28 mouse cellular contexts compared by ENCODE assay signal in genomic region chr2:91163532-91163931, GRCm38 (mm10). TPM values are rescaled to one million over a fixed set of nuclear protein-coding genes. Genes with fewer than 3 reads are reported as not detected.
DNase-seq lines count a peak whose midpoint lies in the region; ATAC-seq and TF ChIP-seq lines count a peak whose summit lies in the region.
"Had no signal": no experiment of that assay in that cellular context is flagged by ENCODE, and none has a peak within 500 bp of the region (broad histone marks: within the 10 kb centered on the region; RNA-seq: fewer than 3 reads in every experiment).

No protein-coding gene starts in this region.

- H3K27me3 ChIP-seq in liver, embryonic 11.5 days (replicated peaks; ENCODE audit: control insufficient read depth, insufficient read depth, low read length): no peaks in the 10 kb centered on the region
- no peaks in the 10 kb centered on the region for H3K27me3 ChIP-seq in liver, postnatal 0 days (ENCODE audit: insufficient read depth, low read length)
- no peaks in the 10 kb centered on the region for H3K27me3 ChIP-seq in megakaryocyte, embryonic 14.5 days (replicated peaks)
- no peaks in the 10 kb centered on the region for H3K27me3 ChIP-seq in liver, embryonic 14.5 days (ENCODE audit: control insufficient read depth, insufficient read depth, low read length)
- H3K27me3 ChIP-seq in liver, embryonic 16.5 days (ENCODE audit: control insufficient read depth, insufficient read depth, low read depth, low read length): no peaks in the 10 kb centered on the region
- H3K27me3 ChIP-seq: CH12.LX; embryonic facial prominence, embryonic 13.5 days; embryonic facial prominence, embryonic 15.5 days; forebrain, embryonic 12.5 days had no signal

- TF ChIP-seq CTCF in liver, postnatal 0 days (IDR thresholded peaks at IDR 0.05; ENCODE audit: low read depth): no peak
- TF ChIP-seq CTCF in liver, embryonic 14.5 days (IDR thresholded peaks at IDR 0.05; ENCODE audit: low read depth): no peak

- peaks cover 18% of the 10 kb centered on the region for H3K4me1 ChIP-seq in liver, embryonic 11.5 days (replicated peaks; ENCODE audit: control insufficient read depth, insufficient read depth, low read length)
- H3K4me1 ChIP-seq in liver, postnatal 0 days (ENCODE audit: insufficient read depth): no peaks in the 10 kb centered on the region
- H3K4me1 ChIP-seq in megakaryocyte, embryonic 14.5 days: peaks cover 12% of the 10 kb centered on the region; the same call in 1 of the 2 replicates
- H3K4me1 ChIP-seq in liver, embryonic 14.5 days (replicated peaks; ENCODE audit: control insufficient read depth in 2 of 2, insufficient read depth in 2 of 2, low read length in 1 of 2): peaks cover 14 to 20% of the 10 kb centered on the region in 2 experiments; a peak in 3 of 4 replicates
- H3K4me1 ChIP-seq in liver, embryonic 16.5 days (ENCODE audit: control insufficient read depth, low read depth, low read length): peaks cover 16% of the 10 kb centered on the region
- H3K4me1 ChIP-seq: embryonic facial prominence, embryonic 13.5 days; embryonic facial prominence, embryonic 15.5 days; forebrain, embryonic 10.5 days; forebrain, embryonic 12.5 days had no signal

- no peak overlapping the region for H3K4me3 ChIP-seq in liver, embryonic 11.5 days (ENCODE audit: low read depth, low read length)
- no peak overlapping the region for H3K4me3 ChIP-seq in liver, postnatal 0 days (ENCODE audit: low read depth, low read length)
- H3K4me3 ChIP-seq in megakaryocyte, embryonic 14.5 days (replicated peaks): peak overlapping the region; percentile 44
- no peak overlapping the region for H3K4me3 ChIP-seq in liver, embryonic 14.5 days (ENCODE audit: insufficient read depth in 1 of 2, low read depth in 2 of 2, low read length in 2 of 2)
- H3K4me3 ChIP-seq in liver, embryonic 16.5 days (ENCODE audit: low read depth, low read length): no peak overlapping the region
- H3K4me3 ChIP-seq: embryonic facial prominence, embryonic 13.5 days; embryonic facial prominence, embryonic 15.5 days; erythroblast, embryonic 14.5 days; forebrain, embryonic 10.5 days; forebrain, embryonic 12.5 days had no signal

- H3K9ac ChIP-seq in liver, embryonic 11.5 days (ENCODE audit: low read depth, low read length): no peak overlapping the region
- H3K9ac ChIP-seq in liver, postnatal 0 days (replicated peaks): no peak overlapping the region
- H3K9ac ChIP-seq in liver, embryonic 14.5 days (replicated peaks): no peak overlapping the region
- no peak overlapping the region for H3K9ac ChIP-seq in liver, embryonic 16.5 days (ENCODE audit: low read depth, low read length)
- H3K9ac ChIP-seq: embryonic facial prominence, embryonic 13.5 days; embryonic facial prominence, embryonic 15.5 days; forebrain, embryonic 12.5 days had no signal

- no peaks in the 10 kb centered on the region for H3K9me3 ChIP-seq in liver, embryonic 11.5 days (ENCODE audit: control insufficient read depth, low read length)
- no peaks in the 10 kb centered on the region for H3K9me3 ChIP-seq in liver, postnatal 0 days (ENCODE audit: low read length)
- no peaks in the 10 kb centered on the region for H3K9me3 ChIP-seq in megakaryocyte, embryonic 14.5 days
- H3K9me3 ChIP-seq in liver, embryonic 14.5 days (ENCODE audit: control insufficient read depth, low read length): no peaks in the 10 kb centered on the region
- H3K9me3 ChIP-seq in liver, embryonic 16.5 days (replicated peaks; ENCODE audit: control insufficient read depth, low read length): no peaks in the 10 kb centered on the region
- H3K9me3 ChIP-seq: embryonic facial prominence, embryonic 13.5 days; embryonic facial prominence, embryonic 15.5 days; forebrain, embryonic 10.5 days; forebrain, embryonic 12.5 days; G1E had no signal

- H3K27ac ChIP-seq in liver, embryonic 11.5 days (ENCODE audit: low read depth, low read length): no peak overlapping the region
- H3K27ac ChIP-seq in liver, postnatal 0 days (ENCODE audit: low read depth): no peak overlapping the region
- no peak overlapping the region for H3K27ac ChIP-seq in liver, embryonic 14.5 days
- H3K27ac ChIP-seq in liver, embryonic 16.5 days (ENCODE audit: low read length): no peak overlapping the region
- H3K27ac ChIP-seq: embryonic facial prominence, embryonic 13.5 days; embryonic facial prominence, embryonic 15.5 days; forebrain, embryonic 10.5 days; forebrain, embryonic 12.5 days had no signal

- H3K4me2 ChIP-seq in liver, embryonic 11.5 days: no peak overlapping the region
- H3K4me2 ChIP-seq in liver, postnatal 0 days (ENCODE audit: low read depth, low read length): no peak overlapping the region
- H3K4me2 ChIP-seq in liver, embryonic 14.5 days (ENCODE audit: low read depth): no peak overlapping the region
- no peak overlapping the region for H3K4me2 ChIP-seq in liver, embryonic 16.5 days (ENCODE audit: low read depth, low read length)
- H3K4me2 ChIP-seq: embryonic facial prominence, embryonic 13.5 days; embryonic facial prominence, embryonic 15.5 days; forebrain, embryonic 12.5 days had no signal

- 70% methylated on average over 5 of the region's 5 CpGs for WGBS in liver, embryonic 11.5 days
- WGBS in liver, postnatal 0 days (ENCODE audit: insufficient replicate concordance): 71% methylated on average over 5 of the region's 5 CpGs
- WGBS in liver, embryonic 14.5 days (ENCODE audit: insufficient replicate concordance): 35% methylated on average over 5 of the region's 5 CpGs
- 43% methylated on average over 5 of the region's 5 CpGs for WGBS in liver, embryonic 16.5 days (ENCODE audit: insufficient replicate concordance)

- H3K36me3 ChIP-seq in liver, embryonic 11.5 days (ENCODE audit: control insufficient read depth, insufficient read depth, low read length): peaks cover 3% of the 10 kb centered on the region; the same call in 1 of the 2 replicates
- H3K36me3 ChIP-seq in liver, postnatal 0 days (replicated peaks; ENCODE audit: insufficient read depth, low read length): peaks cover 34% of the 10 kb centered on the region
- H3K36me3 ChIP-seq in megakaryocyte, embryonic 14.5 days (replicated peaks; ENCODE audit: low read length): peaks cover 98% of the 10 kb centered on the region
- H3K36me3 ChIP-seq in liver, embryonic 14.5 days (replicated peaks; ENCODE audit: control insufficient read depth, insufficient read depth, low read depth): peaks cover 6% of the 10 kb centered on the region; the same call in 1 of the 2 replicates
- peaks cover 2% of the 10 kb centered on the region; the same call in 1 of the 2 replicates for H3K36me3 ChIP-seq in liver, embryonic 16.5 days (ENCODE audit: control insufficient read depth, insufficient read depth)

- peak; percentile 50; the same call in 1 of the 2 replicates for ATAC-seq in liver, embryonic 11.5 days (replicated peaks; ENCODE audit: low FRiP score)
- no peak for ATAC-seq in liver, postnatal 0 days
- no peak for ATAC-seq in megakaryocyte, adult 5-6 weeks (ENCODE audit: poor library complexity, severe bottlenecking)
- ATAC-seq in liver, embryonic 14.5 days (ENCODE audit: insufficient read depth): peak; percentile 48
- ATAC-seq in liver, embryonic 16.5 days (ENCODE audit: low read depth): 0 out of 2 replicates have a peak, but pooled peaks have one; percentile 39
- ATAC-seq: CD4-positive, CD25-positive, alpha-beta regulatory T cell, adult 4 months; forebrain, embryonic 14.5 days; forebrain, embryonic 16.5 days had no signal

- no peak for DNase-seq in liver, embryonic 11.5 days (ENCODE audit: low spot score)
- DNase-seq in liver, postnatal 0 days: no peak
- DNase-seq in liver, embryonic 14.5 days (ENCODE audit: low read depth in 3 of 3, low spot score in 3 of 3): no peak
- no peak for DNase-seq in layer of hippocampus, postnatal 25 days (ENCODE audit: extremely low spot score in 1 of 2, low spot score in 1 of 2)
- no peak for DNase-seq in gastrocnemius, postnatal 25 days
- DNase-seq: adrenal gland, adult 2 months; adrenal gland, postnatal 10 days; adrenal gland, postnatal 25 days; B cell, adult 2 months; cerebellum, adult 11 months; cerebellum, adult 18-20 months; cerebellum, adult 8-10 months; cerebellum, postnatal 14 days; cerebellum, postnatal 36 days; embryo, embryonic 11 days had no signal

- no peak for TF ChIP-seq EP300 in liver, postnatal 0 days (IDR thresholded peaks at IDR 0.05; ENCODE audit: low read depth)
- no peak for TF ChIP-seq EP300 in liver, embryonic 14.5 days (IDR thresholded peaks at IDR 0.05; ENCODE audit: low read depth)

RNA-seq across cellular contexts. Expression of gene Madd, which starts 20.1 kb away (rescaled TPM):
- polyA plus RNA-seq in liver, embryonic 11.5 days (2014; fragmentation: Nextera tagmentation; extraction: Ambion mirVana): 13.7 and 14.0 TPM in 2 replicates
- 2.9 and 3.6 TPM in 2 replicates for polyA plus RNA-seq in liver, postnatal 0 days (2015; fragmentation: Nextera tagmentation; extraction: Ambion mirVana)
- 8.8 and 14.6 TPM in 2 replicates for polyA plus RNA-seq in megakaryocyte, embryonic 14.5 days (2012; ENCODE audit: insufficient read depth, low replicate concordance)
- total RNA-seq in megakaryocyte, adult 5-6 weeks (2015): 35.4 and 39.7 TPM in 2 replicates
- total RNA-seq in megakaryocyte, adult 5-6 weeks (2017): 63.6 and 78.7 TPM in 2 replicates
- 6.3 and 7.1 TPM in 2 replicates for polyA plus RNA-seq in liver, embryonic 14.5 days (2012; rRNA removed)
- 2.7 and 4.8 TPM in 2 replicates for polyA plus RNA-seq in liver, embryonic 14.5 days (2014; fragmentation: Nextera tagmentation; extraction: Ambion mirVana)
- 5.3 and 5.4 TPM in 2 replicates for polyA plus RNA-seq in liver, embryonic 16.5 days (2015; fragmentation: Nextera tagmentation; extraction: Ambion mirVana)
- 100 to 1,000 TPM; 203 to 235 TPM for total RNA-seq in layer of hippocampus, postnatal 25 days (2021)
- 1 to 10 TPM; 3.6 to 3.9 TPM for total RNA-seq in gastrocnemius, postnatal 25 days (2021)

RNA-seq across cellular contexts. Expression of gene Nr1h3, which starts 39.1 kb away (rescaled TPM):
- polyA plus RNA-seq in liver, embryonic 11.5 days (2014; fragmentation: Nextera tagmentation; extraction: Ambion mirVana): 12.2 and 14.6 TPM in 2 replicates
- polyA plus RNA-seq in liver, postnatal 0 days (2015; fragmentation: Nextera tagmentation; extraction: Ambion mirVana): 30.0 and 31.0 TPM in 2 replicates
- polyA plus RNA-seq in megakaryocyte, embryonic 14.5 days (2012; ENCODE audit: insufficient read depth, low replicate concordance): 7.4 TPM in 1 of 2 replicates, not detected in the other
- total RNA-seq in megakaryocyte, adult 5-6 weeks (2015): 0.45 and 1.9 TPM in 2 replicates
- 1.5 and 2.2 TPM in 2 replicates for total RNA-seq in megakaryocyte, adult 5-6 weeks (2017)
- polyA plus RNA-seq in liver, embryonic 14.5 days (2012; rRNA removed): 14.0 and 14.2 TPM in 2 replicates
- polyA plus RNA-seq in liver, embryonic 14.5 days (2014; fragmentation: Nextera tagmentation; extraction: Ambion mirVana): 12.7 and 14.3 TPM in 2 replicates
- polyA plus RNA-seq in liver, embryonic 16.5 days (2015; fragmentation: Nextera tagmentation; extraction: Ambion mirVana): 18.8 and 20.8 TPM in 2 replicates
- 1 to 10 TPM; 3.9 to 5.4 TPM for total RNA-seq in layer of hippocampus, postnatal 25 days (2021)
- 10 to 100 TPM; 15.6 to 16.7 TPM for total RNA-seq in gastrocnemius, postnatal 25 days (2021)

RNA-seq across cellular contexts. Expression of gene Acp2, which starts 39.2 kb away (rescaled TPM):
- polyA plus RNA-seq in liver, embryonic 11.5 days (2014; fragmentation: Nextera tagmentation; extraction: Ambion mirVana): 16.2 and 17.8 TPM in 2 replicates
- 13.0 and 14.1 TPM in 2 replicates for polyA plus RNA-seq in liver, postnatal 0 days (2015; fragmentation: Nextera tagmentation; extraction: Ambion mirVana)
- 5.2 and 6.5 TPM in 2 replicates for polyA plus RNA-seq in megakaryocyte, embryonic 14.5 days (2012; ENCODE audit: insufficient read depth, low replicate concordance)
- total RNA-seq in megakaryocyte, adult 5-6 weeks (2015): 7.1 and 8.4 TPM in 2 replicates
- 8.0 and 9.0 TPM in 2 replicates for total RNA-seq in megakaryocyte, adult 5-6 weeks (2017)
- polyA plus RNA-seq in liver, embryonic 14.5 days (2012; rRNA removed): 5.9 and 7.2 TPM in 2 replicates
- 8.9 and 10.1 TPM in 2 replicates for polyA plus RNA-seq in liver, embryonic 14.5 days (2014; fragmentation: Nextera tagmentation; extraction: Ambion mirVana)
- 10.6 and 11.3 TPM in 2 replicates for polyA plus RNA-seq in liver, embryonic 16.5 days (2015; fragmentation: Nextera tagmentation; extraction: Ambion mirVana)
- total RNA-seq in layer of hippocampus, postnatal 25 days (2021): 10 to 100 TPM; 52.1 to 55.9 TPM
- total RNA-seq in gastrocnemius, postnatal 25 days (2021): 10 to 100 TPM; 11.7 to 12.6 TPM

RNA-seq across cellular contexts. Expression of gene Mybpc3, which starts 45.6 kb away (rescaled TPM):
- polyA plus RNA-seq in liver, embryonic 11.5 days (2014; fragmentation: Nextera tagmentation; extraction: Ambion mirVana): 1.2 and 5.0 TPM in 2 replicates
- polyA plus RNA-seq in liver, postnatal 0 days (2015; fragmentation: Nextera tagmentation; extraction: Ambion mirVana): 0.04 TPM in 2 replicates
- polyA plus RNA-seq in megakaryocyte, embryonic 14.5 days (2012; ENCODE audit: insufficient read depth, low replicate concordance): 0.20 TPM in 1 of 2 replicates, not detected in the other
- total RNA-seq in megakaryocyte, adult 5-6 weeks (2015): 0.18 and 0.27 TPM in 2 replicates
- total RNA-seq in megakaryocyte, adult 5-6 weeks (2017): 0.08 and 0.44 TPM in 2 replicates
- polyA plus RNA-seq in liver, embryonic 14.5 days (2012; rRNA removed): 0.03 and 0.04 TPM in 2 replicates
- polyA plus RNA-seq in liver, embryonic 14.5 days (2014; fragmentation: Nextera tagmentation; extraction: Ambion mirVana): not detected in 2 replicates
- polyA plus RNA-seq in liver, embryonic 16.5 days (2015; fragmentation: Nextera tagmentation; extraction: Ambion mirVana): 0.07 and 0.08 TPM in 2 replicates
- total RNA-seq in layer of hippocampus, postnatal 25 days (2021): under 1 TPM; 0.20 to 0.23 TPM
- not detected for total RNA-seq in gastrocnemius, postnatal 25 days (2021)
- total RNA-seq: adrenal gland, postnatal 25 days; G1E had no signal
- polyA plus RNA-seq: adrenal gland, adult 2 months; CD4-positive, CD25-positive, alpha-beta regulatory T cell, adult 4 months; erythroblast, embryonic 14.5 days; forebrain, embryonic 10.5 days; forebrain, embryonic 14.5 days; forebrain, embryonic 16.5 days; G1E had no signal

Comparison
In these comparisons a context has a peak if more than half of its experiments do, and no peak if none do; other contexts are left out.
1. ATAC-seq: peak in liver, embryonic 11.5 days (single experiment), liver, embryonic 14.5 days (single experiment) and liver, embryonic 16.5 days (single experiment); none in liver, postnatal 0 days (single experiment) and megakaryocyte, adult 5-6 weeks (single experiment).